Mouse (Mus musculus): ENCODE measurements around the gene Rhno1. TPM values are rescaled to one million over a fixed set of nuclear protein-coding genes. Genes with fewer than 3 reads are reported as not detected.

The Rhno1 gene
- total and polyA plus RNA-seq, 3 experiments: 18.5 to 60.0 (median 28.7) TPM

DNA sequence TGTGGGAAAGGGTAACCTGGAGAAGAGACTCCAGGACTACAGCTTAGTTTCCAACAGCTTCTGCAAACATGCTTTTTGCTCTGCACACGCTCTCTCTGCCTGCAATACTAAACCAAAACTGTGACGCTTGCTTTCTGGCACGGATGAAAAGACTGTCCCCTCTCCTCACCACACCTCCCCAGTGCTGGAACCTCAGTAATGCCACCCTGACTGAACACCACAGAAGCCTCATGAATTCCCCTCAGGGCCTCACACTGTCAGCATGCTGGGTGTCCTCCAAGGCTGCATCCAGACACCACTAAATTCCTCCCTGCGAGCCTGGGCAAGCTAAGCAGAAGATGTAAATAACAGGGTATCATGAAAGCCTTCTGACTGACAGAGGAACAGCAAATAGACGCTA lies 23.8 kb downstream of the Rhno1 start:
- DNase-seq (ENCODE audit: extremely low read depth): no peak
- Histone ChIP-seq H3K27ac (ENCODE audit: insufficient read depth, low read depth) (no peak overlapping the region), H3K36me3 (replicated peaks in 1 of 2; ENCODE audit: control insufficient read depth in 1 of 2, insufficient read depth in 1 of 2, low read length in 1 of 2) (peaks cover 0 to 45% of the 10 kb centered on the region in 2 experiments), H3K4me2 (ENCODE audit: insufficient read depth, low read depth, poor library complexity, severe bottlenecking) (no peak overlapping the region), H3K27me3 (replicated peaks) (no peaks in the 10 kb centered on the region), H3K4me3 (replicated peaks in 1 of 3; ENCODE audit: low read depth in 2 of 3, low read length in 2 of 3, poor library complexity in 1 of 3) (no peak overlapping the region), H3K4me1 (ENCODE audit: control insufficient read depth in 1 of 2, insufficient read depth in 2 of 2) (peaks cover 0 to 12% of the 10 kb centered on the region in 2 experiments; a peak in 2 of 4 replicates), H3K9ac (ENCODE audit: insufficient read depth, low read depth) (no peak overlapping the region), H3K79me2 (replicated peaks; ENCODE audit: control insufficient read depth, extremely low read depth, insufficient read depth, poor library complexity, severe bottlenecking) (no peaks in the 10 kb centered on the region), H3K9me3 (replicated peaks; ENCODE audit: low read length) (no peaks in the 10 kb centered on the region)
- in situ Hi-C loops (cut with MboI; ENCODE audit: low pct_ligation_motif_present, low pct_unique_long_range_greater_than_20kb, low sequenced_read_pairs): no loop called here
- dilution Hi-C loops (cut with MboI; ENCODE audit: extremely low pct_ligation_motif_present, extremely low pct_unique_long_range_greater_than_20kb, low sequenced_read_pairs): no loop called here
- TF ChIP-seq MAFK (IDR thresholded peaks at IDR 0.05; ENCODE audit: insufficient replicate concordance, low read length) (no peak), E2F4 (IDR thresholded peaks at IDR 0.05; ENCODE audit: insufficient replicate concordance, low read depth, low read length) (no peak), TCF12 (IDR thresholded peaks at IDR 0.05; ENCODE audit: low read depth, low read length) (no peak), RAD21 (IDR thresholded peaks at IDR 0.05; ENCODE audit: low read depth, low read length) (no peak), POLR2AphosphoS2 (IDR thresholded peaks at IDR 0.05; ENCODE audit: low read depth, low read length) (no peak), SIN3A (IDR thresholded peaks at IDR 0.05; ENCODE audit: low read length) (no peak), SMC3 (IDR thresholded peaks at IDR 0.05; ENCODE audit: low read depth, low read length) (no peak)

DNA sequence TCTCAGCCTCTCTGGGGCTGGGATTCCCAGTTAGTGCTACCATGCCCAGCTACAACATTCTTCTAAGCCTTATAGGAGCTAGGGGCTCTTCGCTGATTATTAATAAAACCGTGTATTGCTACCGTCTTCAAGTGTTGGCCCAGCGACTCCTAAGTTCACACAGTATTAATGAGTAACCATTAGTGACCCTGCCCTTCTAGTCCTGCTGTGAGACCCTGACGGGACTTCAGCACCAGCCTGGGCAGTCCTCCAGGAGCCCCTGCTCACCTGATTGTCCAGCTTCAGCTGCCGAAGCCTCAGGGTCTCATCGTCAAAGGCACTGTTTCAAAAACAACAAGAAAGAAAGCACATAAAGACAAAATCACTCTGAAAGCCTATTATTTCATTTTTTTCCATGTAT lies 25.2 kb downstream of the Rhno1 start:
- peaks cover 0 to 12% of the 10 kb centered on the region in 2 experiments; a peak in 2 of 4 replicates for H3K4me1 ChIP-seq (ENCODE audit: control insufficient read depth in 1 of 2, insufficient read depth in 2 of 2)
- no peak overlapping the region for H3K4me3 ChIP-seq (replicated peaks in 1 of 3; ENCODE audit: low read depth in 2 of 3, low read length in 2 of 3, poor library complexity in 1 of 3)
- H3K27ac ChIP-seq (ENCODE audit: insufficient read depth, low read depth): no peak overlapping the region
- dilution Hi-C loops (cut with MboI; ENCODE audit: extremely low pct_ligation_motif_present, extremely low pct_unique_long_range_greater_than_20kb, low sequenced_read_pairs): no loop called here
- H3K9ac ChIP-seq (ENCODE audit: insufficient read depth, low read depth): no peak overlapping the region
- H3K36me3 ChIP-seq (replicated peaks in 1 of 2; ENCODE audit: control insufficient read depth in 1 of 2, insufficient read depth in 1 of 2, low read length in 1 of 2): peaks cover 2 to 49% of the 10 kb centered on the region in 2 experiments
- no peak for DNase-seq (ENCODE audit: extremely low read depth)
- in situ Hi-C loops (cut with MboI; ENCODE audit: low pct_ligation_motif_present, low pct_unique_long_range_greater_than_20kb, low sequenced_read_pairs): no loop called here
- no peak for TF ChIP-seq POLR2AphosphoS2 (IDR thresholded peaks at IDR 0.05; ENCODE audit: low read depth, low read length)
- no peak for TF ChIP-seq TBP (conservative IDR thresholded peaks at IDR 0.05; ENCODE audit: low read depth, low read length)
- TF ChIP-seq MAFK (IDR thresholded peaks at IDR 0.05; ENCODE audit: insufficient replicate concordance, low read length): no peak
- TF ChIP-seq MXI1 (IDR thresholded peaks at IDR 0.05; ENCODE audit: low read depth, low read length): no peak
- no peak for TF ChIP-seq ZMIZ1 (IDR thresholded peaks at IDR 0.05; ENCODE audit: low read depth, low read length)
- no peak for TF ChIP-seq HCFC1 (IDR thresholded peaks at IDR 0.05; ENCODE audit: low read depth, low read length)
- TF ChIP-seq CTCF (conservative IDR thresholded peaks at IDR 0.05 in 1 of 2, IDR thresholded peaks at IDR 0.05 in 1 of 2; ENCODE audit: low read depth in 2 of 2, low read length in 2 of 2): no peak
- TF ChIP-seq USF2 (conservative IDR thresholded peaks at IDR 0.05; ENCODE audit: low read depth, low read length): no peak
- no peak for TF ChIP-seq ELF1 (IDR thresholded peaks at IDR 0.05; ENCODE audit: low read depth, low read length)
- no peak for TF ChIP-seq BHLHE40 (IDR thresholded peaks at IDR 0.05; ENCODE audit: low read depth, low read length)
- no peak for TF ChIP-seq SMC3 (IDR thresholded peaks at IDR 0.05; ENCODE audit: low read depth, low read length)
- TF ChIP-seq EP300 (IDR thresholded peaks at IDR 0.05; ENCODE audit: low read length): no peak
- no peaks in the 10 kb centered on the region for H3K27me3 ChIP-seq (replicated peaks)
- no peaks in the 10 kb centered on the region for H3K79me2 ChIP-seq (replicated peaks; ENCODE audit: control insufficient read depth, extremely low read depth, insufficient read depth, poor library complexity, severe bottlenecking)
- H3K9me3 ChIP-seq (replicated peaks; ENCODE audit: low read length): no peaks in the 10 kb centered on the region
- no peak overlapping the region for H3K4me2 ChIP-seq (ENCODE audit: insufficient read depth, low read depth, poor library complexity, severe bottlenecking)

Data from CH12.LX (cell line).